Mouse (Mus musculus) midbrain, postnatal 0 days (tissue): ENCODE measurements around the gene Men1. TPM values are rescaled to one million over a fixed set of nuclear protein-coding genes. Genes with fewer than 3 reads are reported as not detected.
A peak's percentile ranks its signal among the peaks of the same experiment; 100 is the strongest.

Experiments used
- ATAC-seq: fragments of 200-750 bp; cut with Nextera tagmentation; 2 replicates; pipeline ENCODE4 v1.8.0; 2017; ENCODE audit warnings: moderate number of reproducible peaks, mild to moderate bottlenecking, moderate TSS enrichment, moderate library complexity; ENCODE audit not compliant: low FRiP score
- DNase-seq: peaks from one replicate; pipeline ENCODE4 v3.0.0-alpha.2; 2015; ENCODE audit warnings: low spot score
- H3K27ac ChIP-seq: fragments of 300-500 bp; sonication (generic); 2 replicates; pipeline ENCODE4 v1.5.1; 2014; ENCODE audit warnings: low read depth, mild to moderate bottlenecking, low read length, mixed read lengths
- H3K27me3 ChIP-seq: fragments of 300-500 bp; sonication (generic); 2 replicates; pipeline ENCODE4 v1.6.1; 2014; ENCODE audit warnings: low read length, control low read depth, mixed read lengths; ENCODE audit not compliant: insufficient read depth
- H3K36me3 ChIP-seq: fragments of 300-500 bp; sonication (generic); 2 replicates; pipeline ENCODE4 v1.6.1; 2014; ENCODE audit warnings: low read length, control low read depth, mixed read lengths; ENCODE audit not compliant: insufficient read depth
- H3K4me1 ChIP-seq: fragments of 300-500 bp; sonication (generic); 2 replicates; pipeline ENCODE4 v1.6.1; 2014; ENCODE audit warnings: mild to moderate bottlenecking, control low read depth, antibody characterized with exemption, low read length, mixed read lengths; ENCODE audit not compliant: insufficient read depth
- H3K4me2 ChIP-seq: fragments of 300-500 bp; sonication (generic); 2 replicates; pipeline ENCODE4 v1.6.1; 2014; ENCODE audit warnings: low read depth, mild to moderate bottlenecking, low read length, mixed read lengths; ENCODE audit not compliant: poor library complexity, severe bottlenecking
- H3K4me3 ChIP-seq: fragments of 300-500 bp; sonication (generic); 2 replicates; pipeline ENCODE4 v1.5.1; 2014; ENCODE audit warnings: low read depth, mild to moderate bottlenecking, low read length, moderate library complexity
- H3K9ac ChIP-seq: fragments of 300-500 bp; sonication (generic); replicated peaks from 2 replicates; pipeline ENCODE4 v1.6.1; 2014; ENCODE audit warnings: mild to moderate bottlenecking, low read length, moderate library complexity, mixed read lengths; ENCODE audit not compliant: poor library complexity, severe bottlenecking
- H3K9me3 ChIP-seq: fragments of 300-500 bp; sonication (generic); 2 replicates; pipeline ENCODE4 v1.6.1; 2016; ENCODE audit warnings: low read length, control low read depth
- CTCF ChIP-seq: IDR thresholded peaks from 2 replicates; pipeline ENCODE4 v1.5.1; 2016; ENCODE audit warnings: antibody characterized with exemption, mild to moderate bottlenecking
- WGBS: fragments of 180-500 bp; shearing (Covaris S2); extraction: QIAGEN DNeasy Blood & Tissue Kit; methylation state at CpG from one replicate; pipeline ENCODE4 v1.1.7; 2014; 5-methylcytosine and 5-hydroxymethylcytosine counted together
- polyA plus RNA-seq: library from polyadenylated mRNA; unstranded; fragments of >200 nt; fragmentation: Nextera tagmentation; extraction: Ambion mirVana; gene quantifications from 2 replicates; pipeline ENCODE4 v1.2.1, GENCODE M21; 2015
- total RNA-seq: library from RNA; depleted of rRNA; stranded (reverse); fragments of >200 nt; gene quantifications from 2 replicates; pipeline ENCODE4 v1.2.3, GENCODE M21; 2014

The Men1 gene
- total and polyA plus RNA-seq, 2 experiments from 2014 or later = 56.8 to 85.6 TPM

DNA sequence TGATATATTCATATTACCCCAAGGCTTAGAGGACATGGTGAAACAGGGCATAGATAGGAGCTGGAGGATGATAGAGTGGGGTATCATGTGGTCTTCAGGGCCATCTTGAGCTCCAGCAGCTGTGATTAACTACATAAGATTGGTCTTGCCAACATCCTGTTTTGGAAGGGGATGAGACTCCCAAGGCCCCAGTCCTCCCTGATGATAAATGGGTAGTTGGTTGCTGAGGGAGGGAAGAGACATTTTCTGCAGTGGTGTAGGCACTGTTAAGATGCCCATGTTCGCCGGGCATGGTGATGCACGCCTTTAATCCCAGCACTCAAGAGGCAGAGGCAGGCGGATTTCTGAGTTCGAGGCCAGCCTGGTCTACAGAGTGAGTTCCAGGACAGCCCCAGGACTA lies 46.5 kb downstream of the Men1 start:
- Histone ChIP-seq H3K4me3 (no peak overlapping the region), H3K36me3 (peaks cover 21% of the 10 kb centered on the region), H3K9me3 (no peaks in the 10 kb centered on the region), H3K27ac (no peak overlapping the region), H3K27me3 (no peaks in the 10 kb centered on the region), H3K4me2 (no peak overlapping the region), H3K4me1 (no peaks in the 10 kb centered on the region), H3K9ac (no peak overlapping the region)
- WGBS = 99% methylated on average over 5 of the region's 5 CpGs
- no peak for DNase-seq
- ATAC-seq = no peak
- TF ChIP-seq CTCF = no peak

DNA sequence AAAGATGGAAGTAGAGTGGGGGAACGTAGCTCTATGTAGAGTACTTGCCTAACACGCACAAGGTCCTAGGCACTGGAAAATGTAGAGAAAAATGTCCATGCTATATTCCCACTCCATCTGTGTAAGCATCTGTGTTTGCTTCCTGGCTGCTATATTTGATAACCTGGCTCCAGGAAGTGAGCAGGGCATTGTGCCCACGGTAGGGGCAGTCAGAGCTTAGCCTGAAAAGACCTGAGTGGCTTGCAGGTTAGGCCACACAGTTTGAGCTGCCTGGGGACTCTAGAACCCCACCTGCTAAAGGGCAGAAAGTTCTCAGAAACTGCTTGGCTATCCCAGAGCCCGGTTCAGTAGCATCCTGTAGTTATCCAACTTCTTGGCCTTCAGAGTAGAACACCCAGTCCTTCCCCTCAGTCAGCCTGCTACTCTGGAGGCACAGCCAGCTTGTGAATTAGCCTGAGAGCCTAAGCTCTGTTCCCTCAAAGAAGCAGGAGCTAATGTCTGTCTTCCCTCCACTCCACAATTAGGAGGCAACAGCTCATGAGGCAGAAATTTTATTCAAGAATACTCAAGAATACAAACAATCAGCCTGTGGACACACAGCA lies 47.6 kb downstream of the Men1 start:
- Histone ChIP-seq H3K4me3 (no peak overlapping the region), H3K4me1 (no peaks in the 10 kb centered on the region), H3K27ac (no peak overlapping the region), H3K27me3 (no peaks in the 10 kb centered on the region), H3K9ac (no peak overlapping the region), H3K9me3 (no peaks in the 10 kb centered on the region), H3K4me2 (no peak overlapping the region), H3K36me3 (peaks cover 11% of the 10 kb centered on the region)
- ATAC-seq (no peak), DNase-seq (no peak)
- WGBS = 88% methylated on average over 4 of the region's 4 CpGs
- TF ChIP-seq CTCF = no peak

DNA sequence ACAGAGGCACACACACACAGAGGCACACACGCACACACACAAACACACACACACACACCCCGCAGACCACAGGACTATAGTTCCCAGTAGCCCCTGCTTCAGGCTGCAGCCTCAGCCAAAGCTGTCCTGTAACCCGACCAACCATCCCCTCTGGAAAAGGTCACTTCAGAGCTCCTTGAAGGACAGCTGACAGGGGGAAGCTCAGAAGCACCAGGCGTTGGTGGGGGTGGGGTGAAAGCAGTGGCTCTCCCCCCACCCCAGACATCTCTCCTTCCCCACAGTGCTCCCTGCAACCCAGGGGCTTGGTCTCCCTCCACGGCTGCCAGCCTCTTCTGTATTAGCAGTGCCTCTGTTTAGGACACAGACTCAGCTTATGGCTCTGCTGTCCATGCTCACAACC lies 48.7 kb downstream of the Men1 start:
- no peaks in the 10 kb centered on the region for H3K4me1 ChIP-seq
- ATAC-seq = no peak
- H3K9me3 ChIP-seq = no peaks in the 10 kb centered on the region
- no peak overlapping the region for H3K4me3 ChIP-seq
- WGBS = 45% methylated on average over 5 of the region's 5 CpGs
- no peak for DNase-seq
- no peak for TF ChIP-seq CTCF
- H3K4me2 ChIP-seq = no peak overlapping the region
- peaks cover 4% of the 10 kb centered on the region; the same call in 1 of the 2 replicates for H3K36me3 ChIP-seq
- H3K27me3 ChIP-seq = no peaks in the 10 kb centered on the region
- H3K27ac ChIP-seq = no peak overlapping the region
- H3K9ac ChIP-seq = no peak overlapping the region

DNA sequence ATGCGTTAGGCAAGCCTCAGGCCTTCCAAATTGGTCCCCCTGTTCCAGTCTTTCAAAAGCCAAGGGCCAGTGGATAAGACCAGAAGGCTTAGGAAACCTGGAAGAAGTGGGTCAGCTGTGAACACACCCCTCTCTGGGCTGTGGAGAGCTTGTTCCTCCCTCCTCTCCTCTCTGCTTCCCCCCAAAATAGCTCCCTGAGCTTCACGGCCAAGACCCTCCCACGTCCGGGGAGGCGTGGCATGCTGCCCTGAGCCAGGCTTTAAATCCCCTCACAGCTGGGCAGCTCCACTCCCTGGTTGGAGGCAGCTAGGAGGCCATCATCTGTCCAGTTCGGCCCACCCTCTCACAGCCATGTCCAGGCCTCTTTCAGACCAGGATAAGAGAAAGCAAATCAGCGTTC lies 49.3 kb downstream of the Men1 start, which contains the start of gene Pygm:
Pygm (plus strand) TSS at position 272 of the 400 bp plus-strand sequence.
- no peak within 1 kb of the TSS for H3K4me3 ChIP-seq
- 10% methylated on average over 7 of the region's 7 CpGs for WGBS
- H3K9me3 ChIP-seq = no peaks in the 10 kb centered on the region
- H3K27ac ChIP-seq = 0 out of 2 replicates have a peak within 1 kb of the TSS, but pooled peaks have one; percentile 12
- no peak within 1 kb of the TSS for H3K9ac ChIP-seq
- no peak for TF ChIP-seq CTCF
- H3K27me3 ChIP-seq = no peaks in the 10 kb centered on the region
- 0 out of 2 replicates have a peak, but pooled peaks cover 4% of the 10 kb centered on the region for H3K36me3 ChIP-seq
- H3K4me1 ChIP-seq = 0 out of 2 replicates have a peak, but pooled peaks cover under 1% of the 10 kb centered on the region
- no peak within 1 kb of the TSS for H3K4me2 ChIP-seq
- DNase-seq = peak; percentile 28
- 0 out of 2 replicates have a peak, but pooled peaks have one; percentile 31 for ATAC-seq

DNA sequence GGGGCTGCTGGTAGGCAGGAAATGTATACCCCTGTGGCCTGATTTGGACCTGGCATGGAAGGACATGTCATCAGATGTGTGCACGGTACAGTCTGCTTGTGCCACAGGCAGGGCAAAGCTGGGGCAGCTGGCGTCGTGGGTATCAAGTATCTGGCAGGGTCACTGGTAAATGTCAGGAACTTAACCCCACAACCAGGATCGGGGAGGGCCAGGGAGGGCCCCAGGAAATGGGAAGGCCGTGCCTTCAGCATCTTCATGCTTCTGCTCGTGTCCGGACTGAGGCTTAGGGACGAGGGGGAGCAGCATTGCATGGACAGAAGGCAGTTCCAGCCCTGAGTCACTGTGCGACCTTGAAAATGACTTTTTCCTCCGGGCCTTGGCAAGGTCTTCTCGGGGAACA lies 50.2 kb downstream of the Men1 start:
- no peak overlapping the region for H3K9ac ChIP-seq
- 80% methylated on average over 11 of the region's 11 CpGs for WGBS
- TF ChIP-seq CTCF = no peak

DNA sequence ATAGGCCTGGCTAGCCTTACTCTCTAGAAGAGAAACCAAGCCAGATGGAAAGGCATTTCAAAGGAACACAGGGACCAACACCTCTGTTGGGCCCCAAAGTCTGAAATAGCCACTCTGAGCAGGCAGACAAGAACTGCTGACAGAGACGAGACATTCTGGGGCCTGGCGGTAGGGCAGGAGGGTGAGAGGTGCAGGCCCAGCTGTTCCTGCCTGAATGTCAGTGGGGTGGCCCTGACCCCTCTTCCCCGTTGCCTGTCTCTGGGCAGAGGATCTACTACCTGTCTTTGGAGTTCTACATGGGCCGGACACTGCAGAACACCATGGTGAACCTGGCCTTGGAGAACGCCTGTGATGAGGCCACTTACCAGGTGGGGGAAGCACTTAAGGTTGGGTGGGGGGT lies 50.6 kb downstream of the Men1 start:
- H3K9ac ChIP-seq = no peak overlapping the region

More for the DNA sequence above, 50.2 kb downstream of the Men1 start:
- no peaks in the 10 kb centered on the region for H3K27me3 ChIP-seq
- H3K4me1 ChIP-seq = peaks cover 4% of the 10 kb centered on the region; the same call in 1 of the 2 replicates
- H3K36me3 ChIP-seq = 0 out of 2 replicates have a peak, but pooled peaks cover 4% of the 10 kb centered on the region
- no peak overlapping the region for H3K27ac ChIP-seq
- no peaks in the 10 kb centered on the region for H3K9me3 ChIP-seq
- no peak overlapping the region for H3K4me2 ChIP-seq
- ATAC-seq (no peak), DNase-seq (no peak)
- H3K4me3 ChIP-seq = no peak overlapping the region

More for the DNA sequence above, 50.6 kb downstream of the Men1 start:
- 0 out of 2 replicates have a peak, but pooled peaks cover 4% of the 10 kb centered on the region for H3K36me3 ChIP-seq
- ATAC-seq (no peak), DNase-seq (no peak)
- H3K9me3 ChIP-seq = no peaks in the 10 kb centered on the region
- 79% methylated on average over 5 of the region's 5 CpGs for WGBS
- no peak overlapping the region for H3K4me2 ChIP-seq
- H3K4me1 ChIP-seq = peaks cover 4% of the 10 kb centered on the region; the same call in 1 of the 2 replicates
- H3K27me3 ChIP-seq = no peaks in the 10 kb centered on the region
- H3K27ac ChIP-seq = no peak overlapping the region
- no peak for TF ChIP-seq CTCF
- H3K4me3 ChIP-seq = no peak overlapping the region
